Mouse (Mus musculus) ES-Bruce4 (cell line): ENCODE measurements around the gene Rragd.

ENCODE experiments used
- CTCF ChIP-seq: IDR thresholded peaks from one replicate; pipeline ENCODE4 v1.8.1; 2011; ENCODE audit warnings: low read depth, low read length
- EP300 ChIP-seq: IDR thresholded peaks from 2 replicates; pipeline ENCODE4 v1.6.1; 2011; ENCODE audit warnings: low read depth, low read length; ENCODE audit not compliant: insufficient read depth

GRCm38 (mm10) chr4:33002081-33002480, 19.2 kb downstream of the Rragd start:
- TF ChIP-seq CTCF (no peak), EP300 (no peak)
